Mouse (Mus musculus): ENCODE results near the gene Prex1.

Prex1 gene

DNA sequence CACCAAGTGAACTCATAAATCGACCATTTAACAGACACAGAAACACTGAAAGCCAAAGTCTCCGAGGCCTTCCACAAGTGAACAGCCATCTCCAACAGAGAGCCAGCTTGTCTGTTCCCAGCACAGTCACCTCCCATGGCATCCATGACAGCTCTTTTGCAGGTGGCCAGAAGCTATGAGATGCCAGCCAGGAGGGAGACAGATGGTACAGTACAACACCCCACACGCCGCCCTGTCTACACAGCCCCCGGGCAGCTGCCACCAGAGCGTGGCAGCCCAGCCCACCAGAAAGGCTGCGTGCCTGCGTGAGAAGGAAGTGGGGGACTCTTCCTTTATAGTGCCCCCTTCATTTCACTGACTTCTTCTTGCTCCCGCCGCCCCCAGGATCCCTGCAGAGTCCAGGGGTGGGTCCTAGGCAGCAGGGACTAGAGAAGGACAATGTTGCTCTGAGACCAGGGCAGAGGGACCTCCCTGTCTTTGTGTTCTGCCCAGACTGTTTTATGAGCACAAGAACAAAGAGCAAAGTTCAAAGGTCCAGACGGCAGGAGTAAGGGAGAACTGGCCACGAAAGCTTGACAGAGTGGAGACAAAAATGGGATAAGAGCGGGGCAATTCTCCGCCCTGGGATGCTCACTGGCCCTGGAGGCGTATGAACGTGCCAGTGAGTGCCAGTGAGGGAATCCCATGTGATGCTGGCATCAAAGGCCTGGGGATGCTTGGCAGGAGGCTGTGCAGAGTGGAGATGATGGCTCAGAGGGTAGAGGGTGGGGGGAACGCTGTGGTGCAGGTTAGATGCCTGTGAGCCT lies 76.6 kb downstream of the Prex1 start:
- no peak for DNase-seq (ENCODE audit: low read depth, low spot score)

DNA sequence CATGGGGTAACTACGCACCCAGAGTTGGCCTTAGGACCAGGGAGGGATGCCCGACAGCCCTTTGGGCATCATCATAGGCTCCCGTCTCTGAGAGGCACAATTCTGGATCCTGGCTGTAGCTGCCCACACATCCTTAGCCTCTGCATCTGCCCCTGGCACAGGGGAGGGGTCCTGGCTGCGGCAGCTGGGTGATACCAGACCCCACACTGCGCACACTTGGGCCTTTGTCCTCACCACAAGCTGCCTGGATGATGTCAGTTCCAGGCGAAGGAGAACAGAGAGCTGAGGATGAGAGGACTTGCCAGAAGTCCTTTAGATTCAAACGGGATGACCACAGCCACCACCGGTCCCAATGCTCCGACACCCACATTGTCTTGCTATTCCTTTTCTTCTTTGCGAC lies 78.1 kb downstream of the Prex1 start:
- DNase-seq (ENCODE audit: low read depth, low spot score), result no peak

DNA sequence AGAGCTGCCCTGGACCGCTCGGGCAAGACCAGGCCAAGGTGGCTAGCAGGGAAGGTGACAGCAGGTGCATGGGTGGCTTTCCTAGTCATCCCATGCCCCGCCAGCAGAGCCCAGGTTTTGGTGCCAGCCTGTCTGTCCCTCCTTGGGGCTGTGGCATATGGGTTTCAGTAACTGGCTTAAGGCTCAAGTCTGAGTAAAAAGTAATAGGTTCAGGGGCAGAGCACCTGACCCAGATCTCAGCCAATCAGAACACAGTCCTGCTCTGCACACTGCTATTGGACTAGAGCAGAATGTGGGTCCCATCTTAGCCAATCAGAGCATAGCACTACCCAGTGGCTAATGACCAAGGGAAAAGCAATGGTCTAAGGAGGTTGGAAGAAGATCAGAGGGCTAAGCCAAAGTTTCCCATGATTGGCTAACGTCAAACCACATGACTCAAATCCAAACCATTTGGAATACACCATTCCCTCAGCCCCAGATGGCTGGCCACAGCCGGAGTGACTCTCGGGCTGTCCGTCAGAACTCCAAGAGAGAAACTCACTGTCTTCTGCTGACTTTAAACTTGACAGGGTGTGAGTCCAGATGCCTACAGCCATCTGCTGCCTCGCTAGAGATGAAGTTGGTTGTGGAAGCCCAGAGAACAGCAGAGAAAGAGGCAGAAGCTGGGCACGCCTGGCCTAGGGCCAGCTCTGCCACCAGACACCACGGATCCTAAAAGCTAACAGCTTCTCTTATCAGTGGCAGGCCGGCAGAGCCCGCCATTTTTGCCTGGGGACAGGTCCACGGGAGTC lies 80.9 kb downstream of the Prex1 start:
- no peak for DNase-seq (ENCODE audit: low read depth, low spot score)

DNA sequence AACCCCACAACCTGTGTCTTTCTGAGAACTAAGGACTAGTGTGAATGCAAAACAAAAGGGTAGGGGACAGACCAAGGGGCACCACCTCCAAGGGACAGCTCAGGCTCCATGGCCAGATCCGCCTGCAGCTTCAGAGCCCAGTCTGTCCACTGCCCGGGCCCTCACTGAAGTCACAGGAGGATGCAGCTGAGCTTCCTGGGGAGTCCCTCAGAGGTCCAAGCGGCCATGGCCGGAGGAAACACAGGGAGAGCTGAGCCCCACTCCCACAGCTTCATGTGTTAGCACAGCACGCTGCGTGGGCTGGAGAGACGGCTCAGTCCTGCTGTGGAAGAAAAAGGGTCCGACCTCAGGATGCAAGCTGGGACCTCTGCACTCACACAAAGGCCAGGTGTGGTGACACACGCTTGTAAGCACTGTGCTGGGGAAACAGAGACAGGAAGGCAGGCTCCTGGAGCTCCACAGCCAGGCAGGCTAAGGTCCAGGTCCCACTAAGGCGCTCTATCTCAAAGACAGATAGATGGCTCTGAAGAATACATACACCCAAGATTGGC lies 81.9 kb downstream of the Prex1 start:
- no peak for DNase-seq (ENCODE audit: low read depth, low spot score)

DNA sequence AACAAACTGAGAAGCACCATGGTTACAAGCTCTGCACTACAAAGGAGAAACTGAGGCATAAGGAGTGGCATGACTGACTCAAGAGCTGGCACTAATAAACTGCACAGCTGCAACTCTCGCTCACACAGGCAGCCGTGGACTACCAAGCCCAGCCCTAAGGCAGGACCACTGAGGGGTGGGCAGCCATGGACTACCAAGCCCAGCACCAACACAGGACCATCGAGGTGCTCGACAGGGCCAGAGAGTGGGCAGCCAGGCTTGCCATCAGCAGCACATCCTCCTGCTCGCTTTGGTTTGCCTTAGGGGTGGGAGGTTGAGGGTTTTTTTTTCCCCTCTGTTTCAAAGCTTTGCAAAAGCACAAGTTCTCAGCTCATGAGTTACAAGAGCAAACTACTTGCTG lies 82.4 kb downstream of the Prex1 start:
- no peak for DNase-seq (ENCODE audit: low read depth, low spot score)

DNA sequence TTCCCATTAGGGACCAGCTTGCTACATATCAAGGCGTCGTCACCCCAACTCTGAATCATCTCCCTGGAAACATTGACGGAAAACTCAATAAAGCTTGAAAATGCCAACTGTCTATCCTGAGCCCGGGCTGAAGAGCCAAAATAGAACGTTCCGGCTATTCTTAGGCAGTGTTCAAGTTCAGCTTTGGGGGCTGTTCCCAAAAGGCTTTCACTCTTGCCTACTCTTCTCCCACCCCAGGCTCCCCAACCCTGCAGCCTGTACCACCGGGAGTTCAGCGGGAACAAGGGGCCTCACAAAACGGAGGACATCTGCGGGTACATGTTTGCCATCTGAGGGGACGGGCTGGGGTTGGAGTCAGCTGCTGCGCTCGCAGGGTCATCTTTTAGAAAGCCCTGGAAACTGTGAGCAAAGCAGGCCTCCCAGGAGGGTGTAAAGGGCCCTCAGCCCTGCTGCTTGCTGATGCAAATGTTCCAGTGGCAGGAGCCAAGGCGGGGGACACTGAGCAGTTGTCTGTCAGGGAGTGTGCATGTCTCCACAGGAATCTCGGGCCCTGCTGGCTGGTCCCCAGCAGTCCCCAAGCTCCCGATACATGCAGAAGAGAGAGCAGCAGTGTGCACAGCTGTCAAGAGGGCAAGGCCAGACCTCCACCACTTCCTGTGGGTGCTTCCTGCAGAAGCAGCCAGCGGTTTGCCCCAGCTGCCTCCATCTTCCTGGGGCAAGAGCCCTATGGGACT lies 83.5 kb downstream of the Prex1 start:
- no peak for DNase-seq (ENCODE audit: low read depth, low spot score)

DNA sequence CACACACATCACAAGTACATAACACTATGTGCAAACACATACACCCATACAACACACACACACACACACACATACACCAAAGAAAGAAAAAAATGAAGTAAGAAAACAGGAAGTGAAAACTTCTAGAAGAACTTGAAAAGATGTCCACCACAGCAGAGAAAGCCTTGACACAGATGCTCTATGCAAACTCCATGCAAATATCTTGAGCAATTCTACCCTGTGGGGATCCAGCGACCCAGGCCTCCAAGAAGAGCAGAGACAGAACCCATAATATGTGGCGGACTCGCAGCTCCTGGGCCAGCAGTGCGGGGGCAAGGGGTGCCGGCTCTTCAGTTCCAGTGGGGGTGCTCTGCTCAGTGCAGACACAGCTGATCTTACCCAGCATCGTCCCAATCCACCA lies 86.1 kb downstream of the Prex1 start:
- DNase-seq (ENCODE audit: low read depth, low spot score), result no peak

DNA sequence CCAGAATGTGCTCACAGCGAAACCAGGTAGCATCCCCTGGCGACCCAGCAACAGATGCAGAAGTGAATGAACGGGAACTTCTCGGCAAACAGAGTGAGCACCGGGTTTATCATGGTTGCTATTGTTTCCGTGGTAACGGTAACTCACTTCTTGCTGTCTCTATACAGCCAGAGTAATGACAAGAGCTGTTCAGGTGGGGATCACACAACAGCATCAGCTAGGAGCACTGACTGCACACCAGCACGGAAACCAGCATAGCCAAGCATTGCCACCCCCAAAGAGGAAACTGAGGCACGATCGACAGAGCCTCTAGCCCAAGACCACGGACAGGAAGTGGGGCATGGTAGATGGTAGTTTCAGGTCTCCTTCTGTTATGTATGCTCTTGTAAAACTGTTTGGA lies 88.4 kb downstream of the Prex1 start:
- DNase-seq (ENCODE audit: low read depth, low spot score), result no peak

DNA sequence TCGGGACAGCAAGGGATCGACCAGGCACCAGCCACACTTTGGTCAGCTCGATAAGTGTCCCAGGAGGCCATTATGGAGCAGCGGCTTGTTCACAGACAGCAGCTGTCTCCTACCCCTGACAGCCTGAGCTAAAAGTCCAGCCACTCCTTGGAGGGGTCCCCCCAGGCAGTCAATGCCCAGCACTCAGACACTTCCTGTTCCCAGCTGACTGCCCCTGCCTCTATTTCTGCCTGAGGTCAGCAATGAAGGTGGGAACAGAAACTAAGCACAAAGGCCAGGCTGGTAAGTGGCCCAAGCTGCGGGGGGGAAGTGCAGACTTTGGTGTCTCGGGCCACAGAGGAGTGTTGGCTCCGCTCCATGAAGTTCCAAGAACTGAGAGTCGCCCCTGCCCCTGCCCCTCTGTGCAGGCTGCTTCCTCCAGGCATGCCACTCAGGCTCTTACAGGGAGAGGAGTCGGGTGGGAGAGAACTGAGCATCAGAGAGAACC lies 90.5 kb downstream of the Prex1 start:
- no peak for DNase-seq (ENCODE audit: low read depth, low spot score)

DNA sequence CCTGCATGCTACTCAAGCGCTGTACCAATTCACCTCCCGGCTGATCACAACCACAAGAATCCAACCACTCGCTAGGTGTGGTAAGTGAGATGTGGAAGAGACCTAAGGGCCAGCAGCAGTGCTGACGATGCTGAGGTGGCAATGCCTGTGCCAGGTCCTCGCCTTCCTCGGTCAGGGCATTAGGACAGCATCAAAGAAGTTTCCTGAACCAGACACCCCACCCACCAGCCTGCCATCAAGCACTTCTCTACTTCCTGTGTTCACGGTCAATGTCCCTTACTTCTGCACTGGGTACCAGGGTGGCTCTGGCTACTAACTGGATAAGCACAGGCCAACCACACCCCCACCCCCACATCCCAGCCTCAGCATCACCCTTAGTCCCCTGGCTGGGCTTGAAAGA lies 91.0 kb downstream of the Prex1 start:
- no peak for DNase-seq (ENCODE audit: low read depth, low spot score)

DNA sequence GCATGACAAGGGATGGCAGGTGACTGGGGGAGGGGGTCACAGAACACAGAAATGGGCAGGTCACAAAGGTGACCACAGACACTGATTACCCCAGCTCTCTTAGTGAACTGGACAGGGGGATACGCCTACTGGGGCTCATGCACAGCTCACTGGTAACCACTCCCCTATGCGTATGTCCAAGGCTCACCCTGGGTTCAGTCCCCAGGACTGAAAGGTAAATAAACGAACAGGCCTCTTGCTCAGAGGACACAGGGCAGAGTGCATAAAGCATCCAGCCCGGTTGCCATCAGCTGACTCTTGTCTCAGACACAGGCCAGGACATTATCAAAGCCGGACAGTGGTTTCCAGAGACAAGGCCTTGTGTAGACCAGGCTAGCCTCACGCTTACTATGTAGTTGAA lies 91.6 kb downstream of the Prex1 start:
- no peak for DNase-seq (ENCODE audit: low read depth, low spot score)

DNA sequence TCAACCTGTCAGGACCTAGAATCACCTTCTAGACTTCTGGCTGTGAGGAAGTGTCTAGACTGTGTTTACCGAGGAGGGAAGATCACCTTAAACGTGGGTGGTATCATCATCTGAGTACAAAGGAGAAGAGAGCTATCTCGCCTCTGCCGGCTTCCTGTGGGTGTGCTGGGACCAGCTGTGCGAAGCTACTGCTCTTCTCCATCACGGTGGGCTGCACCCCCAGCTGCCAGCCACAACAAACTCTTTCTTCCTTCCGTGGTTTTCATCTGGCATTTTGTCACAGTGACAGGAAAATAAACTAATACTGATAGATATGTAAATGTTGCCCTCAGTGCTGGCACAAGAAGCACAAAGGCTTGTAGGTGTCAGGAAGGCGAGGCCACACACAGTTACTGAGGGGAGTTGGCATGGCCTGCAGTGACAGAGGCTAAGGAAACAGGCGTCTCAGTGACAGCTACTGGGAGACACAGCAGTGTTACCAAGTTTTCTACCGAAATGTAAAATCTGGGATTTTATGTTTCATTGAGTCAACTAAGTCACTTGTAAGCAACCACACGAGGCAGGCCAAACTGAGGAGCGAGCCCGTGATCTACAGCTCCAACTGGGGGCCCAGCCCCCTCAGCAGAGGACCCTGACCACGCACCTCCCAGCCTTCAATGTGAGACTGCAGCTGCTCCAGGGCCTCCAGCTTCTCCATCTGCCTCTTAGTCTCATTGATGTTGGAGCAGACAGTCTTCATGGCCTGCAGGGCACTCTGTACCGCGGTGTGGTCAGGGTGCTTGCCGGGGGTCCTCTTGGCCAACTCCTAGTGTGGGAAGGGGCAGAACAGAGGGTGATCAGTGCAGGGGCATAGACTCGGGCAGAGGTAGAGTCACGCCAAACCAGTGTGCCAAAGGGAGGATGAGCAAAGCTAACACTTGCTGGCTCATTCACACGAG lies 92.8 kb downstream of the Prex1 start:
- no peak for DNase-seq (ENCODE audit: low read depth, low spot score)

DNA sequence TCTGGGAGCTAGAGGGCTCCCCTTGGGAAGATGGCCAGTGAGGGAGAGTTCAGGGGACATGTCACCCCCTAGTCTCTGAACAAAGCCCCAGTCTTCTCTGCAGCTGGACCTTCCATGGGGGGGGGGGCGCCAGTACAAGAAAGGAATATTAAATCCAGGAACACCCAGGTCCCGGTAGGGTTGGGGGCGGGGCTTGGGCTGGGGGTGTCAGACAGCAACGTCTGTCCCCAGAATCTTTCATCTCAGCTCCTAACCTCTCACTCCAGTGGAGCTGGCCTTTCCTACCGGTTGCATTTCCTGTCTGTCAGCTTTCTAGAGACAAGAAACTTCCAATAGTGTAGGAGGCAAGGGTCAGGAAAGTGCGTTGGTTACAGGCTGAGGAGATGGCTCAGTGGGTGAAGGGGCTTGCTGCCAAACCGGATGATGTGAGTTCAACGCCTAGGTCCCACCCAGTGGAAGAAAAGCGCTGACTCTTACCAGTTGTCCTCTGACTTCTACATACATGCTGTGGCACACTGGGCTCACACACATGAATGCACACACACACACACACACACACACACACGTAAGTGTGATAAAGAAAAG lies 93.6 kb downstream of the Prex1 start:
- DNase-seq (ENCODE audit: low read depth, low spot score), result no peak

DNA sequence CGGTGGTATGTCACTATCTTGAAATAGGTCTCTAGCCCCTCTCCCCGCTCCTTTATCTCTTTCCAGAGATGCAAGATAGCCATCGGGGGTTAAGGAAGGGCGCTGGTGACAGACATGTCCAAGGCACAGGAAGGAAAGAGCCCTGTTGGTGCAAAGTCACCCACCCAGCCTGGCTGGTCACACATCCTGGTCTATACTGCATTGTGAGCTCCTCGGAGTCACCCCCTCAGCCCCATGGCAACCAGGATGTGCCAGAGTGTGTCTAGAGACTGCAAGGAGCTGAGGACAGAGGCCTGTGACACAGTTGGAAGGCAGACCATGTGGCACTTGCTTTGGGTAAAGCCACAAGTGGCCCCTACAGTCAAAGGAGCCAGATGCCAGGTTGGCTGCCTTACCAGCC lies 94.4 kb downstream of the Prex1 start:
- no peak for DNase-seq (ENCODE audit: low read depth, low spot score)

DNA sequence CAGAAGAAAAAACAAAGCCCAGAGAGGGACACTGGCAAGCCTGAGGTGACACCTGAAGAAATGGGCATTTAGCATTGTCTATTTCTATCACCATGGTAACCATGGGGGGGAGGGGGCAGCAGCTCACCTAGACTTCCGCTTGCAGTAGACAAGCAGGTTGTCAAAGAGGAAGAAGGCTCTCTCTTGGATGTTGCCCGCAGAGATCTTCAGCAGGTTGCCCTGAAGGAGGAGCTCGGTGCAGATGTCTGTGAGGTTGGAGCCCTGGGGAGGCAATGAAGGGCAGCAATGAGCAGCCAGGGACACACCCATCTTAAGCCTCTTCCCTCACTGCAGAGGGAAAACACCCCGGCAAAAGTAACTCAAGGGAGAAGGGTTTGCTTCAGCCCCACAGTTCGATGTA lies 95.9 kb downstream of the Prex1 start:
- no peak for DNase-seq (ENCODE audit: low read depth, low spot score)

DNA sequence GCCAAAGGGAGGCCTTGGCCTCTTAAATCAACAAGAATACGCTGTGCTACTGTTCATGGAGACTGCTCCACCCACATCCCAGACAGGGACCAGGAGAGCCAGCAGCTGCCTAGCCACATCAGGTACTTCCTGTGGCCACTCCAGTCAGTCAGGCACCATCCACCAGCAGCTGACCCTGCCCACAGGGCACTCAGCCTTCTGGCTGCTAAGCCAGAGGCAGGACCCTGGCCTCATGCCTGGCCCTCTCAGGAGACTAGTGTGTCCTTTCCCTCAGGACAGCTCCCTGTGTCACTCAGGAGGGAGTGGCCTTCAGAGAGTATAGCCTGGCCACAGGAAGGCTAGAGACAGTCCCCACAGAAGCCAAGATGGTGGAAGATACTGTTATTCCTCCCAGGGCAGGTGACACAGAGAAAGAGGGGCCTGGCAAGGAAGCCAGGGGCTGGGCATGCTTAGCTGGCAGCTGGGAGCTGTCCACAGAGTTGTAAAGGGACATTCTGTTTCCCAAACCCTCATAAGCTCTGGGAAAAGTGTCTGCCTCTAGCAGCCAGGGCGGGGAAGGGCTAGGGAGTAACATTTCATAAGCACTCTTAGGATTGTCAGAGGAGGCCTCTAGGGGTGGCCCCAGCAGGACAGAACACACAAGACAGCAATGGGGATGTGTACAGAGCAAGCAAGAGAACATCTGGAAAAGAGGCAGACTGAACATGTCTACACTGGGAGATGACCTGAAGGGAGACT lies 98.1 kb downstream of the Prex1 start:
- no peak for DNase-seq (ENCODE audit: low read depth, low spot score)

DNA sequence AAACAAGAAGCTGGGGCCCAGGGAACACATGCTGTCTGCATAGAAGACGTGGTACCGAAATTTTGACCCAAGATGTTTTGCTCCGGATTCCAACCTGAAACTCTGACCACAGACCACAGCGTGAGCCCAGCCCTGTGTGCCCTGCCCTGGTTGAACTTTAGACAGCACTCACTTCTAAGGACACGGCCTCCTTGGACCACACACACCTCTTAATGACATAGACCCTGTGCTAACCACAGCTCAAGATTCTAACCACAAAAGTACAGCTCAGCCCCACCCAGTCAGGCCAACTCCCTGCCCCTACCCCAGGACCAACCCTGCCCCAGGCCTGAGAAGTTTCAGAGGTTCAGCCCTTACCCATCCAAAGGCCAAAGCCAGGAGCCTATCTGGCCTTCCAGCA lies 103.4 kb downstream of the Prex1 start:
- DNase-seq (ENCODE audit: low read depth, low spot score), result no peak

DNA sequence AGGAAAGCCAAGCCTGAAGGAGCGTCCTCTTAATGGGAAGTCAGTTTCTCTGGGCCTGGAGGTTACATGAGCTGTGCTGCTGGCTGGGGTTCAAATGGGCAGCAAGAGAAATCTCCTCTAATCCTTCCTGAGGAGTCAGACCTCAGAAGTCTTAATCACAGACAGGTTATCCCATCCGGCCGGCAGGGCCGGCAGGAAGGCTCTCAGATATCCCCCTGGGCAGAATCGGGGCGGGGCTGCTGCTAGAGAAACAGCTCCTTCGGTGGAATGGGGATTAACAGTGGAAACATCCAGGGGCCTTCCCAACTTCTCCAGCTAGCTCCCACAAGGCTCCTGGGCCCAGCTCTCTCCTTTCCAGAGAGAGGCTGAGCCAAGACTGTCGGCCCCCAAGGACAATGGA lies 105.1 kb downstream of the Prex1 start:
- peak; percentile 13 for DNase-seq (ENCODE audit: low read depth, low spot score)

DNA sequence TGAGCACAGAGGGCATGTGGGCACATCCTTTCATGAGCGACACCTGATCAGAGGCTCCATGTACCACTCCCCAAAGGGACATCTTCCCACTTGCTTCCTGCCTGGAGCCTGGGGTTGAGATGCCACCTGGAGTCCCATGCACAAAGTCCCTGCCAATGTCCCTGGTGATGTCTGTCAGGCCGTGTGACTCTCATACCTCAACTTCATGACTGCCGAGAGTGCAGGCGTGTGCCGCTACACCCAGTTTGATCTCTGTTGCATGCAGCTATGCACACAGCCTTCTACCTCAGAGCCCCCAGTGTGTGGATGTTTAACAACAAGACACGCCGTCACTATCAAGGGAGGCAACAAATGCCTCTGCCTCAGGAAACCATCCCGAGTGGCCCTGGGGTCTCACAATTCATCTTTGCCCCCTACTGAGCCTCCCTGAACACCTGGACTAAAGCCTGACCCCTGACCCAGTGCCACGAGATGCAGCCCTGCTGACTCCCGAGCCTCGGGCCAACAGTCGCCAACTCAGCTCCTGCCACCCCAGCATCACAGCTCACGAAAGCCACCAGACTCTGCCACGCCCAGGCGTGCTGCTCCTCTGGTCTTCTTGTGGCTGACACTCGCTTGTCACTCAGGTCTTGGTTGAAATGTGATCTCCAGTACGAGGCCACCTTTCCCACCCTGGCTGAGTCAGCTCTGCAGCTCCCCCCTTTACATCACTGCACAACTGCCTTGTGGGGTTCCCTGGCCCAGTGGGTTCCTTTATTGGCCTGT lies 107.0 kb downstream of the Prex1 start:
- no peak for DNase-seq (ENCODE audit: low read depth, low spot score)

Measured in 3T3-L1 (cell line).